Mouse (Mus musculus) hindbrain, embryonic 14.5 days (tissue): ENCODE measurements around the gene Akt1. TPM values are rescaled to one million over a fixed set of nuclear protein-coding genes. Genes with fewer than 3 reads are reported as not detected.

Source experiments
- microRNA-seq: library from miRNA; unstranded; fragments of <30 nt; microRNA quantifications from one replicate; pipeline ENCODE4, GENCODE M21; 2016
- polyA plus RNA-seq: library from polyadenylated mRNA; unstranded; fragments of >200 nt; fragmentation: Nextera tagmentation; extraction: Ambion mirVana; gene quantifications from 2 replicates; pipeline ENCODE4 v1.2.1, GENCODE M21; 2014

Akt1 gene
- polyA plus RNA-seq, 1 experiment from 2014 or later, result 69.2 TPM

Small RNA genes lying within 50 kb of the gene (microRNA-seq; reads per million reads assigned to microRNA genes)
- gene Mir6939, result 0.48 reads per million

Other genes starting within 250 kb of the Akt1 start
- gene A530016L24Rik, start 185.4 kb downstream of the Akt1 start, polyA plus RNA-seq, result 0.18 and 0.19 TPM in 2 replicates
- 64.6 and 72.2 TPM in 2 replicates for gene Tmem179, start 158.1 kb downstream of the Akt1 start, polyA plus RNA-seq
- gene Inf2, start 86.1 kb downstream of the Akt1 start, polyA plus RNA-seq, result 1.0 and 1.5 TPM in 2 replicates
- 5.3 and 5.5 TPM in 2 replicates for gene Adssl1, start 54.8 kb downstream of the Akt1 start, polyA plus RNA-seq
- gene Siva1, start 30.2 kb downstream of the Akt1 start, polyA plus RNA-seq, result 54.2 and 58.4 TPM in 2 replicates
- gene Zbtb42, start 3.9 kb upstream of the Akt1 start, polyA plus RNA-seq, result 2.2 and 4.7 TPM in 2 replicates
- 39.5 and 41.9 TPM in 2 replicates for gene Cep170b, start 45.6 kb upstream of the Akt1 start, polyA plus RNA-seq
- gene Pld4, start 85.8 kb upstream of the Akt1 start, polyA plus RNA-seq, result 7.1 and 7.9 TPM in 2 replicates
- gene Ahnak2, start 127.8 kb upstream of the Akt1 start, polyA plus RNA-seq, result 1.9 and 2.5 TPM in 2 replicates
- 20.2 and 21.0 TPM in 2 replicates for gene Clba1, start 134.1 kb upstream of the Akt1 start, polyA plus RNA-seq
- gene Cdca4, start 154.5 kb upstream of the Akt1 start, polyA plus RNA-seq, result 39.1 and 43.4 TPM in 2 replicates
- gene Gpr132, start 193.3 kb upstream of the Akt1 start, polyA plus RNA-seq, result not detected in 2 replicates